Comparison of ENCODE assay signal across 8 mouse cellular contexts in genomic region chr3:14886102-14887098, GRCm38 (mm10). TPM values are rescaled to one million over a fixed set of nuclear protein-coding genes. Genes with fewer than 3 reads are reported as not detected.
DNase-seq lines count a peak whose midpoint lies in the region; ATAC-seq and TF ChIP-seq lines count a peak whose summit lies in the region.

Gene Car2, plus strand, starts transcription at chr3:14886273.

- DNase-seq in G1E (ENCODE audit: low spot score), result peak; percentile 75
- DNase-seq in cerebellum, adult 8-10 months, result peak; percentile 61
- DNase-seq in forelimb bud, embryonic 11.5 days (ENCODE audit: low read depth, low spot score), result peak; percentile 64
- peak; percentile 68 to 70 for DNase-seq in heart, postnatal 36 days
- peak; percentile 37 to 62 for DNase-seq in layer of hippocampus, adult 8-10 months (ENCODE audit: low spot score in 2 of 2)
- DNase-seq in ovary, adult 18-20 months (ENCODE audit: low spot score), result peak; percentile 54
- DNase-seq in thymus, postnatal 14 days, result peak; percentile 72

- TF ChIP-seq CTCF in G1E (IDR thresholded peaks at IDR 0.05; ENCODE audit: low read depth, low read length), result no peak

- H3K27ac ChIP-seq in lung, embryonic 15.5 days, result peak within 1 kb of the TSS; percentile 92

- under 1% methylated on average over 82 of the region's 95 CpGs for WGBS in lung, embryonic 15.5 days

- peak within 1 kb of the TSS; percentile 57 for H3K4me2 ChIP-seq in lung, embryonic 15.5 days

- peak; percentile 69 for ATAC-seq in G1E (ENCODE audit: extremely low read depth, insufficient number of reproducible peaks, low FRiP score, poor library complexity, severe bottlenecking)
- peak; percentile 87 for ATAC-seq in lung, embryonic 15.5 days (ENCODE audit: borderline replicate concordance, extremely low read depth, low FRiP score, low TSS enrichment)

- no peaks in the 10 kb centered on the region for H3K9me3 ChIP-seq in G1E (replicated peaks)
- H3K9me3 ChIP-seq in lung, embryonic 15.5 days, result no peaks in the 10 kb centered on the region

- peak within 1 kb of the TSS; percentile 83 for H3K4me3 ChIP-seq in G1E (ENCODE audit: low read depth, low read length)
- peak within 1 kb of the TSS; percentile 86 for H3K4me3 ChIP-seq in lung, embryonic 15.5 days

- H3K9ac ChIP-seq in lung, embryonic 15.5 days, result peak within 1 kb of the TSS; percentile 86

- peaks cover 29% of the 10 kb centered on the region for H3K36me3 ChIP-seq in G1E (replicated peaks)
- no peaks in the 10 kb centered on the region for H3K36me3 ChIP-seq in lung, embryonic 15.5 days

- H3K4me1 ChIP-seq in G1E (ENCODE audit: insufficient read depth, low read depth, low read length), result peaks cover 32% of the 10 kb centered on the region
- H3K4me1 ChIP-seq in lung, embryonic 15.5 days, result peaks cover 17% of the 10 kb centered on the region

- no peaks in the 10 kb centered on the region for H3K27me3 ChIP-seq in G1E (ENCODE audit: insufficient read depth, low read length)
- no peaks in the 10 kb centered on the region for H3K27me3 ChIP-seq in lung, embryonic 15.5 days

- intact Hi-C loops in heart, postnatal 36 days (cut with DNase I), result loop anchor here (10.0 kb wide), 1 partner anchor 138 kb away; no protein-coding TSS in a partner anchor

RNA-seq across cellular contexts. Expression of gene Car2, which starts in this region (rescaled TPM):
- total RNA-seq in G1E (2014; fragmentation: Nextera tagmentation) (1,532 and 1,746 TPM in 2 replicates), G1E (2017) (1,452 and 1,581 TPM in 2 replicates)
- polyA plus RNA-seq in G1E (2012), result 537 and 1,129 TPM in 2 replicates
- 1 to 10 TPM; 6.3 to 6.7 TPM for total RNA-seq in heart, postnatal 36 days (2021)
- total RNA-seq in layer of hippocampus, adult 8-10 months (2022), result 100 to 1,000 TPM; 143 to 172 (median 162) TPM
- 392 and 393 TPM in 2 replicates for polyA plus RNA-seq in lung, embryonic 15.5 days (2015; fragmentation: Nextera tagmentation; extraction: Ambion mirVana)

Comparison
In these comparisons a context has a peak if more than half of its experiments do, and no peak if none do; other contexts are left out.
1. Peak in every context shown above with its lines: DNase-seq, ATAC-seq, H3K4me3 ChIP-seq and H3K27ac ChIP-seq.
2. RNA of gene Car2 (total RNA-seq): 1,452 to 1,746 TPM in G1E and 143 to 172 TPM in layer of hippocampus, adult 8-10 months; 6.3 to 6.7 TPM in heart, postnatal 36 days; every median in the first group is over 10 times any median in the second.
3. RNA of gene Car2 (total RNA-seq): 1,452 to 1,746 TPM in G1E; 143 to 172 TPM in layer of hippocampus, adult 8-10 months; every median in the first group is over 4 times any median in the second.